ENCODE assay signal across 19 mouse cellular contexts in the genomic region with DNA sequence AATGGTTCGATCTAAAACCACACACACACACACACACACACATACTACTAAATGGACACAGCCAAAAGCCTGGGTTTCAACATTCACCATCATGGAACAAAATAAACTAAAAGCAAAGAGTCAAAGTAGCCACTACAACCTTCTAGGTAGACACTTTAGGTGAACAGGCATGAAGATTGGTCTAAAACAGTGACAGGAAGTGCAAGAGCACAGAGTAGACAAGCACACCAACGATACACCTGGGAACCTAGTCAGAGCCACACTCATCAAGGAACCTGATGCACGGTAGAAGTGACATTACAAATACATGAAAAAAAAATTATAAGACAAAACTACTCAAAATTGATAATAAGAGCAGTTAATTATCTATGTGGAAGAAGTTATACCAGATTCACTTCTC. TPM values are rescaled to one million over a fixed set of nuclear protein-coding genes. Genes with fewer than 3 reads are reported as not detected.
A peak's percentile ranks its signal among the peaks of the same experiment; 100 is the strongest.
DNase-seq lines count a peak whose midpoint lies in the region; ATAC-seq and TF ChIP-seq lines count a peak whose summit lies in the region.
"Had no signal": no experiment of that assay in that cellular context is flagged by ENCODE, and none has a peak within 500 bp of the region (broad histone marks: within the 10 kb centered on the region; RNA-seq: fewer than 3 reads in every experiment).

No protein-coding gene starts in this region.

- dilution Hi-C loops in CH12.LX (cut with MboI; ENCODE audit: extremely low pct_ligation_motif_present, extremely low pct_unique_long_range_greater_than_20kb, low sequenced_read_pairs): no loop called here

- 75% methylated on average over 3 of the region's 3 CpGs for WGBS in liver, embryonic 14.5 days (ENCODE audit: insufficient replicate concordance)
- 82% methylated on average over 3 of the region's 3 CpGs for WGBS in liver, embryonic 11.5 days
- WGBS in liver, postnatal 0 days (ENCODE audit: insufficient replicate concordance): 80% methylated on average over 3 of the region's 3 CpGs

- peaks cover 4 to 10% of the 10 kb centered on the region in 2 experiments for H3K4me1 ChIP-seq in liver, embryonic 14.5 days (replicated peaks; ENCODE audit: control insufficient read depth in 2 of 2, insufficient read depth in 2 of 2, low read length in 1 of 2)
- peaks cover 13% of the 10 kb centered on the region for H3K4me1 ChIP-seq in liver, embryonic 11.5 days (replicated peaks; ENCODE audit: control insufficient read depth, insufficient read depth, low read length)
- H3K4me1 ChIP-seq in CH12.LX (ENCODE audit: control insufficient read depth in 1 of 2, insufficient read depth in 2 of 2): peaks cover 0 to 33% of the 10 kb centered on the region in 2 experiments; a peak in 2 of 4 replicates
- H3K4me1 ChIP-seq in liver, postnatal 0 days (ENCODE audit: insufficient read depth): peaks cover 26% of the 10 kb centered on the region

- H3K79me2 ChIP-seq in CH12.LX (replicated peaks; ENCODE audit: control insufficient read depth, extremely low read depth, insufficient read depth, poor library complexity, severe bottlenecking): peaks cover 48% of the 10 kb centered on the region

- intact Hi-C loops in heart, postnatal 36 days (cut with DNase I): no loop called here
- intact Hi-C loops in left cerebral cortex, postnatal 4 days (cut with DNase I): no loop called here

- no peak for DNase-seq in liver, embryonic 14.5 days (ENCODE audit: low read depth in 3 of 3, low spot score in 3 of 3)
- no peak for DNase-seq in liver, embryonic 11.5 days (ENCODE audit: low spot score)
- DNase-seq in CD4-positive helper T cell, adult 2 months (ENCODE audit: low read depth, low spot score): peak; percentile 29
- no peak for DNase-seq in CH12.LX (ENCODE audit: extremely low read depth)
- no peak for DNase-seq in liver, postnatal 0 days
- no peak for DNase-seq in adrenal gland, adult (ENCODE audit: inconsistent age in 2 of 2, low spot score in 1 of 2)
- no peak for DNase-seq in heart, postnatal 36 days
- no peak for DNase-seq in left cerebral cortex, postnatal 4 days
- DNase-seq: adrenal gland, postnatal 25 days; cerebellum, adult 9-11 months; gastrocnemius, postnatal 25 days; heart, postnatal 4 days had no signal

- no peaks in the 10 kb centered on the region for H3K9me3 ChIP-seq in liver, embryonic 14.5 days (ENCODE audit: control insufficient read depth, low read length)
- H3K9me3 ChIP-seq in liver, embryonic 11.5 days (ENCODE audit: control insufficient read depth, low read length): no peaks in the 10 kb centered on the region
- peaks cover 4% of the 10 kb centered on the region for H3K9me3 ChIP-seq in CH12.LX (replicated peaks; ENCODE audit: low read length)
- no peaks in the 10 kb centered on the region for H3K9me3 ChIP-seq in liver, postnatal 0 days (ENCODE audit: low read length)
- H3K9me3 ChIP-seq: embryonic facial prominence, embryonic 13.5 days; forebrain, embryonic 12.5 days; heart, embryonic 13.5 days; hindbrain, embryonic 13.5 days had no signal

- in situ Hi-C loops in CH12.LX (cut with MboI; ENCODE audit: low pct_ligation_motif_present, low pct_unique_long_range_greater_than_20kb, low sequenced_read_pairs): no loop called here

- TF ChIP-seq CTCF in liver, embryonic 14.5 days (IDR thresholded peaks at IDR 0.05; ENCODE audit: low read depth): no peak
- no peak for TF ChIP-seq CTCF in CH12.LX (conservative IDR thresholded peaks at IDR 0.05 in 1 of 2, IDR thresholded peaks at IDR 0.05 in 1 of 2; ENCODE audit: low read depth in 2 of 2, low read length in 2 of 2)
- TF ChIP-seq CTCF in liver, postnatal 0 days (IDR thresholded peaks at IDR 0.05; ENCODE audit: low read depth): no peak

- no peak for ATAC-seq in liver, embryonic 14.5 days (ENCODE audit: insufficient read depth)
- ATAC-seq in liver, embryonic 11.5 days (replicated peaks; ENCODE audit: low FRiP score): no peak
- ATAC-seq in liver, postnatal 0 days: no peak
- ATAC-seq: forebrain, embryonic 16.5 days; hindbrain, postnatal 0 days; intestine, embryonic 16.5 days had no signal

- no peaks in the 10 kb centered on the region; the same call in 1 of the 2 replicates for H3K36me3 ChIP-seq in liver, embryonic 14.5 days (replicated peaks; ENCODE audit: control insufficient read depth, insufficient read depth, low read depth)
- H3K36me3 ChIP-seq in liver, embryonic 11.5 days (ENCODE audit: control insufficient read depth, insufficient read depth, low read length): no peaks in the 10 kb centered on the region
- H3K36me3 ChIP-seq in CH12.LX (replicated peaks in 1 of 2; ENCODE audit: control insufficient read depth in 1 of 2, insufficient read depth in 1 of 2, low read length in 1 of 2): peaks cover 7 to 11% of the 10 kb centered on the region in 2 experiments
- peaks cover 4% of the 10 kb centered on the region; the same call in 1 of the 2 replicates for H3K36me3 ChIP-seq in liver, postnatal 0 days (replicated peaks; ENCODE audit: insufficient read depth, low read length)

- TF ChIP-seq RAD21 in CH12.LX (IDR thresholded peaks at IDR 0.05; ENCODE audit: low read depth, low read length): no peak

- TF ChIP-seq POLR2A in CH12.LX (IDR thresholded peaks at IDR 0.05; ENCODE audit: low read depth, low read length): no peak

- H3K27me3 ChIP-seq in liver, embryonic 14.5 days (ENCODE audit: control insufficient read depth, insufficient read depth, low read length): no peaks in the 10 kb centered on the region
- H3K27me3 ChIP-seq in liver, embryonic 11.5 days (replicated peaks; ENCODE audit: control insufficient read depth, insufficient read depth, low read length): no peaks in the 10 kb centered on the region
- H3K27me3 ChIP-seq in CH12.LX (replicated peaks): no peaks in the 10 kb centered on the region
- H3K27me3 ChIP-seq in liver, postnatal 0 days (ENCODE audit: insufficient read depth, low read length): no peaks in the 10 kb centered on the region
- H3K27me3 ChIP-seq: embryonic facial prominence, embryonic 13.5 days; heart, embryonic 13.5 days had no signal

- H3K9ac ChIP-seq in liver, embryonic 14.5 days (replicated peaks): no peak overlapping the region
- no peak overlapping the region for H3K9ac ChIP-seq in liver, embryonic 11.5 days (ENCODE audit: low read depth, low read length)
- H3K9ac ChIP-seq in CH12.LX (ENCODE audit: insufficient read depth, low read depth): peak overlapping the region; percentile 30; the same call in 1 of the 2 replicates
- no peak overlapping the region for H3K9ac ChIP-seq in liver, postnatal 0 days (replicated peaks)
- H3K9ac ChIP-seq: embryonic facial prominence, embryonic 13.5 days; forebrain, embryonic 12.5 days; heart, embryonic 13.5 days; hindbrain, embryonic 13.5 days had no signal

- 0 out of 2 replicates have a peak overlapping the region, but pooled peaks have one; percentile 1 for H3K4me2 ChIP-seq in liver, embryonic 14.5 days (ENCODE audit: low read depth)
- H3K4me2 ChIP-seq in liver, embryonic 11.5 days: no peak overlapping the region
- peak overlapping the region; percentile 80 for H3K4me2 ChIP-seq in CH12.LX (ENCODE audit: insufficient read depth, low read depth, poor library complexity, severe bottlenecking)
- H3K4me2 ChIP-seq in liver, postnatal 0 days (ENCODE audit: low read depth, low read length): peak overlapping the region; percentile 33
- H3K4me2 ChIP-seq: embryonic facial prominence, embryonic 13.5 days; forebrain, embryonic 12.5 days; heart, embryonic 13.5 days had no signal

- TF ChIP-seq EP300 in liver, embryonic 14.5 days (IDR thresholded peaks at IDR 0.05; ENCODE audit: low read depth): no peak
- TF ChIP-seq EP300 in CH12.LX (IDR thresholded peaks at IDR 0.05; ENCODE audit: low read length): no peak
- no peak for TF ChIP-seq EP300 in liver, postnatal 0 days (IDR thresholded peaks at IDR 0.05; ENCODE audit: low read depth)

- H3K27ac ChIP-seq in liver, embryonic 14.5 days: no peak overlapping the region
- no peak overlapping the region for H3K27ac ChIP-seq in liver, embryonic 11.5 days (ENCODE audit: low read depth, low read length)
- 0 out of 2 replicates have a peak overlapping the region, but pooled peaks have one; percentile 30 for H3K27ac ChIP-seq in CH12.LX (ENCODE audit: insufficient read depth, low read depth)
- H3K27ac ChIP-seq in liver, postnatal 0 days (ENCODE audit: low read depth): no peak overlapping the region
- H3K27ac ChIP-seq: embryonic facial prominence, embryonic 13.5 days; forebrain, embryonic 12.5 days; heart, embryonic 13.5 days; hindbrain, embryonic 13.5 days; hindbrain, postnatal 0 days had no signal

- no peak overlapping the region for H3K4me3 ChIP-seq in liver, embryonic 14.5 days (ENCODE audit: insufficient read depth in 1 of 2, low read depth in 2 of 2, low read length in 2 of 2)
- H3K4me3 ChIP-seq in liver, embryonic 11.5 days (ENCODE audit: low read depth, low read length): no peak overlapping the region
- H3K4me3 ChIP-seq in CH12.LX (replicated peaks in 1 of 3; ENCODE audit: low read depth in 2 of 3, low read length in 2 of 3, poor library complexity in 1 of 3): peak overlapping the region in 1 of 3 experiments; percentile 31
- no peak overlapping the region for H3K4me3 ChIP-seq in liver, postnatal 0 days (ENCODE audit: low read depth, low read length)
- H3K4me3 ChIP-seq: embryonic facial prominence, embryonic 13.5 days; forebrain, embryonic 12.5 days; heart, embryonic 13.5 days; hindbrain, embryonic 13.5 days had no signal

TF ChIP-seq in CH12.LX, 34 proteins besides CTCF, POLR2A, EP300 and RAD21:
- TF ChIP-seq ELF1 (IDR thresholded peaks at IDR 0.05; ENCODE audit: low read depth, low read length) (no peak), CHD2 (IDR thresholded peaks at IDR 0.05; ENCODE audit: low read length) (no peak), CHD1 (IDR thresholded peaks at IDR 0.05; ENCODE audit: low read depth, low read length) (0 out of 2 replicates have a peak, but pooled peaks have one; percentile 26), NRF1 (IDR thresholded peaks at IDR 0.05; ENCODE audit: low read depth, low read length) (no peak), ZMIZ1 (IDR thresholded peaks at IDR 0.05; ENCODE audit: low read depth, low read length) (no peak), ZC3H11A (IDR thresholded peaks at IDR 0.05; ENCODE audit: low read depth, low read length) (no peak)

RNA-seq across cellular contexts. Expression of gene Sgpp1, which starts 4.0 kb away (rescaled TPM):
- polyA plus RNA-seq in liver, embryonic 14.5 days (2012; rRNA removed): 9.1 and 9.2 TPM in 2 replicates
- polyA plus RNA-seq in liver, embryonic 14.5 days (2014; fragmentation: Nextera tagmentation; extraction: Ambion mirVana): 17.7 and 19.1 TPM in 2 replicates
- 21.0 and 23.6 TPM in 2 replicates for polyA plus RNA-seq in liver, embryonic 11.5 days (2014; fragmentation: Nextera tagmentation; extraction: Ambion mirVana)
- total RNA-seq in CH12.LX (2012; rRNA removed) (17.3 and 20.5 TPM in 2 replicates), CH12.LX (2014; rRNA removed) (43.9 and 45.0 TPM in 2 replicates)
- 17.5 and 23.6 TPM in 2 replicates for polyA plus RNA-seq in CH12.LX (2012; ENCODE audit: insufficient read length, low read depth)
- 13.8 and 17.4 TPM in 2 replicates for polyA plus RNA-seq in liver, postnatal 0 days (2015; fragmentation: Nextera tagmentation; extraction: Ambion mirVana)
- total RNA-seq in heart, postnatal 36 days (2021): 10 to 100 TPM; 19.8 to 20.4 TPM
- total RNA-seq in left cerebral cortex, postnatal 4 days (2021): 10 to 100 TPM; 25.9 to 27.2 TPM
